Mouse (Mus musculus) E14TG2a.4 (cell line): ENCODE results near the gene Prokr1.

Experiments
- CTCF ChIP-seq: conservative IDR thresholded peaks from 2 replicates; pipeline ENCODE4 v1.5.1; 2014; ENCODE audit warnings: low read length
- NANOG ChIP-seq: IDR thresholded peaks from 2 replicates; pipeline ENCODE4 v1.6.1; 2014; ENCODE audit warnings: borderline replicate concordance, low read length, mixed read lengths

- TF ChIP-seq CTCF (no peak), NANOG (no peak)
These were observed 49.4 kb downstream of the Prokr1 start for GRCm38 (mm10) chr6:87541171-87541571.
